Mouse (Mus musculus): ENCODE results near the gene Dbx1.

DNA sequence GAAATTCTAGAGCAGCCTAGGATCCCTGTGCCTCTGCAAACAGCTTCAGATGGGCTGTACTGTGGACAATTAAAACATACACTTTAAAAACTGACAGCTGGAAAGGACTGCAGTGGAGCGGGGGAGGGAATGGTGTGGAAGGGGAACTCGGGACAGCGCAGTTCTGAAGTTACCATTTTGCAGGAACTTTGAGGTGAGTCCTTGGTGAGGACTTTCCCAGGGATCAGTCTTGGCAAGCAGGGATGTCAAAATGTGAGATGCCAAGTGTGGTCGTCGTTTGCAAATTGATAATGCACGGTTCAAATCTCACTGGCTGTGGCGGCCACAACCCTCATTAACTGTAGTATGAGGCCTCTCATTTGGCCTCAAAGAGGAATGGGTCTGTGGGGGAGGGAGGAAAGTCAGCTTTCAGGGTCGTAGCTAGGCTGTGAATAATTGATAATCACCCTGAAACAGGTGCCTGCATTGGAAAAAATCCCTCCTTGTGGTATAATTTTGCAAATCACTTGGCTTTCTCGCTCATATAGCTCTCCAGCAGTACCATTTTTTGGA is 42.3 kb upstream of the Dbx1 start:
- TF ChIP-seq CTCF (IDR thresholded peaks at IDR 0.05; ENCODE audit: control insufficient read depth, insufficient read depth, insufficient read length) (no peak), MYOG (IDR thresholded peaks at IDR 0.05; ENCODE audit: control insufficient read depth, extremely low read depth, insufficient read length) (no peak), USF1 (IDR thresholded peaks at IDR 0.05; ENCODE audit: low read depth) (no peak)
